Mouse (Mus musculus) ovary, postnatal 14 days (tissue): ENCODE results near the gene Ptpa.
A peak's percentile ranks its signal among the peaks of the same experiment; 100 is the strongest.

Experiments
- DNase-seq: peaks from one replicate; pipeline ENCODE4 v3.0.0; 2022; ENCODE audit warnings: low spot score

Gene Ptpa

DNA sequence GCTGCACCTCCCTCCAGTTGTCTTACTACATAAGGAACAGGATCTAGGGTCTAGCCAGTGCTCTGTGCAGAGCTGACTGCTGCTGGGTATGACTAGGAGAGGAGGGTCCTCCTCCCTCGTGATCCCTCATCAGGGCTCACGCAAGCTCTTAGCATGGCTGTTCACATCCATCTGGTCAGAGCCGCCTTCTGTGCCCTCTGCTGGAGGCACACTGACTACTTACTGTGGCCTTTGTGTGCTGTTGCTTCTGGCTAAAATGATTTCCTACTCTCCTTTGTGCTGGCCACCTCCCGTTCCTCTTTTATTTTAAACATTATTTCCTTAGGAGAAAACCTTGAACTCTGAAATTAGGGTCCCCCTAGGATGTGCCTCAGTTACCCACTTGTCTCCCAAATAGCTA lies 21.0 kb downstream of the Ptpa start:
- DNase-seq = no peak

DNA sequence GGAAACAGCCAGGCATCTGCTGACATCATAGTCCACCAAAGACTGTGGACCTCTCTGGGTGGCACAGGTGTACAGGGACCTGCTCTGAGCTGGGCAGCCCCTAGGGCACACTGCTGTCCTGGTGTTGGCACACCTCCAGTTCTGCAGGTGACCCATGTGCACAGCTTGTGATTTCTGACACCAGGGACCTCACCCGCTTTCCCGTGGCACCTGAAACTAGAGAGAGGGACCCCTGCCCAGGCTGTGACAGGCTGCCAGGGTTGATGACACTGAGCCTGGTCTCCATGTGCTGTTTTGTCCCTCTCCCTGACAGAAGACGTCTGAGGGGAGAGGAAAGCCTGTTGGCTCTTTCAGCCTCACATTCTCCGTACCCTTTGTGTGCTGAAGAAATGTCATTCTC lies 22.0 kb downstream of the Ptpa start:
- no peak for DNase-seq

DNA sequence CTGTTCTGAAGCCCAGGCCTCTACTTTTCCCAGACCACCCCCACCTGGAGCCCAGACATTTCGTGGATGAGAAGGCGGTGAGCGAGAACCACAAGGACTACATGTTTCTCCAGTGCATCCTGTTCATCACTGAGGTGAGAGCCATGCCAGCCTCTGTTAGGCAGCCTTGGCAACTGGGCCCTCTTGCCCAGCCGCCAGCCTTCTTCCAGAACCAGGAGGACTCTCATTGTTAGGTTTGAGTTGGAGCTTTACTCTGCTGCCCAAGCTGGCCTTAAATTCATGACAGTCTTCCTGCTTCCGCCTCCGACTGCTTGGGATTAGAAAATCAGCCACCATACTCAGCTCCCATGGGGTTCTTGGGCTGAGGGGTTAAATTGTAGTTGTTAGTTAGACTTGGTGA lies 23.8 kb downstream of the Ptpa start:
- no peak for DNase-seq

DNA sequence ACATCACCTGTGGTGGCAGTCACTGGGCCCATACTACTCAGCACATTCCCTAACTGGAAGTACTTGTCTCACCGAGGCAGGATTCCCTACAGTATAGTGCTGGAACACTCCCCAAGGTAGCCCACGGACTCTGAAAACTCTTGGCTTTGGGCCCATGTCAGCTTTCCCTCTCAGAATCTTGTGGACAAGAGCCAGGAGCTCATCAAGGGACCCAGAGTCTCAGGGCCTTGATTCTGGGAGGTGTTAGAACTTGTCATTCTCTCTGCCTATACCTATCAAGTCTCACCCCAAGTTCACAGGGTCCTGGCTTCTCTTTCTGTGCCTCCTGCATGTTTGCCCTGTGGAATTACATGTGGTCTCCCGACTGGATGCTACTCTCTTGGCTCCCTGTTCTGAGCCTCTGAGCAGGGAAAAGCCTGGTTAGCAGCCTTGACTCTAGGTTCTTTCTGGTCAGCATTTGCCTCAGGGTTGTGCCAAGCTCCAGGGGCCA lies 24.4 kb downstream of the Ptpa start:
- DNase-seq = no peak

DNA sequence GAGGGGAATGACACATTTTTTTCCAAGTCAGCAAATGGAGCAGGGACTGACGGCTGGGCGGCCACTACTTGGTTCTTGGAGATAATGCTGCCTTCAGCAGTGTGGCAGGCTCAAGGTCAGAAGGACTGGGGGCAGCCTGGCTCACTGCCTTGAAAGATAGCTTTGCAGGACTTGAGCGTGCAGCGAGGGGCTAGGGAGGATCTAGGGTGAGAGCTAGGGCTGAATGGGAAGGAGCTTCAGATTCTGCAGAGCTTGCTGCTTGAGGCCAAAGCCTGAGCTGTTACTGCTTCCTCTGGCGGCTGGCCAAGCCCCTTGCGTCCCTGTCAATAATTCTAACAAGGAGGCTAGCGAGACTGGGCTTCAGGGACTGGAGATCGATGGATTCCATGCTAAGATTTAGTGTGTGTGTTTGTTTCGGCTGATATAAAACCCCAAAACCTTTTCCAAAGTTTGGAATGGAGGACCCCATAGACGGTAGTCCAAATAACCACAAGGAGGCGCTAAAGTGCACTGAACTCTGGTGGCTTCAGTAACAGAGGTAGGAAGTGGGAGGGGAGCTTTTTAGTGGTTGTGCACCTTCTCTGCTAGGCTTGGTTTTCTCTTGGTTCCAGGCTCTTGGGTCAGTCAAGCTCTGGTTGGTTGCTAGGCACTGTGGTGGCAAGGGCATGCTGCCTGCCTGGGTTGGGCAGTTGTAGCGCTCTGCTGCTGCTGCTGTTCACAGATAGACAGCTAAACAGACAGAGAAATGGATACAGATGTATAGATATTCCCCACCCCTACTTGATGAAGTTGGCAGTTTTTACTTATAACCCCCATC lies 25.1 kb downstream of the Ptpa start:
- peak; percentile 68 for DNase-seq

DNA sequence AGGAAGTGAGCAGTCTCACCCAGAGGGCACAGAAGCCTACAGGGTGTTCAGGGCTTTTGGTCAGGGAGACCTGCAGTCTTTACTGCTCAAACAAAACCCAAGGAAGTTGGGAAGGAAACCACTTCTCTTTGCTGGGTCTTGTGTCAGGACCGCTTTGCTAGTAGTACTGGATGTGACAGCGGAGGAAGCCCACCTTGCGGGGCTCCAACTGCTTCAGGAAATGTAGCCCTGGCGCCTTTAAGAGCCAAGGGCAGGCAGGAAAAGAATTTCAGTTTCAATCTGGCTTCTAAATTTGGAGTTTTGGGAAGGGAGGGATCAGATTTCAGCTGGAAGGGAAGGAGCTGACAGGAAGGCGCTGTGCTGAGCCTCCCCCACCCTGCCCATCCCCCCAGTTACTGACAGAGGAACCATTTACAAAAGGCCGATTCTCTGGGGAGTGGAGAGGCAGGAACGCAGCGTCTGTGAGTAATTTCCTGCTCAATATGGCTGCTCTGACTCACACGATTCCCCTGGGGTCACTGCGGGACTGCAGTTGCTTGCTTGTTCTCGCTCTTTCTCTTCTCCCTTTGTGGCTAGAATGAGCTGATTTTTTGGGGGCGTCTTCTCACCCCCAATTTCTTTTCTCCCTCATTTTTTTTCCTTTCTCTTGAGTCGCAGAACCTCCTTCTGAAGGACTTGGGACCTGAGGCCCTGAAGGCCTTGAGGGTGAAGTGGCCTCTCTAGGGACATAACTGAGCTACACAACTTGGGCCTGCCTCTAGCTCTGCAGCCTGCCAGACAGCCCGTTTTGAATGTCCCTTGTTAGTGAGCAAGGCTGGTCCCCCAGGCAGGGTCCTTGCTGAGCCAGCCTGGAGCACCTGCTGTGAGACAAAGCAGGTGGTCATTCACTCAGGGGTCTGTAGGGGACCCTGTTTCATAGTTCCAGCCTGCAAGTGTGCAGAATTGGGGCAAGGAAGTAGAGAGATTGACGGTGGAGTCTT lies 26.0 kb downstream of the Ptpa start:
- peak; percentile 64 for DNase-seq

DNA sequence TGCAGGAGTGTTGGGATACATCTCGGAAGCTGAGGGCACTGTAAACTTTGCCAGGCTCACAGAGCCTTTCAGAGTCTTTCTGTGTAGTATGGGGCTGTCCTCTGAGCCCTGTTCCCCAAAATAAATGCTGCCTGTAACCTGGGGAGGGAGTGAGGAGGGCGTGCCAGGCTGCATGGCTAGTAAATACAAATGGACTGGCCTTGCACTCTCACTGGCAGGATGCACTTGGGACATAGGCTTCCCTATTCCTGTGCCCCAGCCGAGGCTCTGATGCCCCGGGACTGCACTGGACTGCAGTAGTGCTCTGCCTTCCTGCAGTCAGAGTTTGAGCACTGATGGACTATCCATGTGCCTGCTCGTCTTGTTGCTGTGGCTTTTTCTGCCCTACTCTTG lies 26.7 kb downstream of the Ptpa start:
- DNase-seq = no peak

DNA sequence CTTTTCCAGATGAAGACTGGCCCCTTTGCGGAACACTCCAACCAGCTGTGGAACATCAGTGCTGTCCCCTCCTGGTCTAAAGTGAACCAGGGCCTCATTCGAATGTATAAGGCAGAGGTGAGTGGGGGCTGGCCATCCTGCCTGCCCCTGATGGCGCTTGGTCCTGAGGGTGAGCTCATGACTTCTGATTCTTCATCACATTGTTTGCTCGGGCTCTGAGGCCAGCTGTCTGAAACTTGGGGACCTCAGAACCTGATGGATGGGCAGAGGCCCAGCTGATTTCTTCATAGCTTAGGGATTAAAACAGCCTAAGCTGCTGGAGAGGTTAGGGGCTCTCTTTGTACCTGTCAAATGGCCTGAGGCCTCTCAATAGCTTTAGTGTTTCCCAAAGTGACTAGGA lies 27.4 kb downstream of the Ptpa start:
- no peak for DNase-seq

DNA sequence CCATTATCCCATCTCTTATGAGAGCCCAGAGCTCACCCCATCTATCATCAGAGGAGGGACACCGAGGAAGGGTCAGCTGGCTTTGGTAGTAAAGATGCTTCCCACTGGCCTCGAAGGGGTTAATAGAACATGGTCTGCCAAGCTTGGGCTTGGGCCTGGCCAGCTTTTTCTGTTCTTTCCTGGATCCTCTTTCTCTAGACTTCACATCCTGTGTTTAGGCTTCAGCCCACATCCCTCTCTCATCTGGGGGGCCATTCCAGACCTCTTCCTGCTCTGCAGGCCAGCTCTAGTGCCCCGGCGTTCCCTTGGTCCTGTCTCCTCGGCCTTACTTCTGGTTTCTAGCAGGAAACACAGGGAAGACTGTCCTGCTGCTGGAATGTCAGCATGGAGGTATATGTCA lies 28.2 kb downstream of the Ptpa start:
- no peak for DNase-seq

DNA sequence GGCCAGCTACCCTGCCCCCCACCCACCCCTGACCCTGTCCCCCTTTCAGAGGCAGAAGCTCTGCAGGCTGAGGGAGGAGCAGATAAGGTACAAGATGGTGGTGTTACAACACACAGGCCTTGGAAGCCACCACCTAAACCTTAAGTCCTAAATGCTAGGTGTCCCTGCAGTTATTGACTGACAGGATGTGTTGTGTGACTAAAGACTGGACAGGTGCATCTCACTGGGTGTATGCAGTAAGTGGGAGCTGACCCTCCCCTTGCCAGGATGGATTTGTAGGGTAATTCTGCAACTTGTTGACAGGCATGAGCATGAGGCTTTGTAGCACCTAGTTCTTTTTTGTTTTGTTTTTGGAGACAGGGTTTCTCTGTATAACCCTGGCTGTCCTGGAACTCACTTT lies 28.6 kb downstream of the Ptpa start:
- no peak for DNase-seq

DNA sequence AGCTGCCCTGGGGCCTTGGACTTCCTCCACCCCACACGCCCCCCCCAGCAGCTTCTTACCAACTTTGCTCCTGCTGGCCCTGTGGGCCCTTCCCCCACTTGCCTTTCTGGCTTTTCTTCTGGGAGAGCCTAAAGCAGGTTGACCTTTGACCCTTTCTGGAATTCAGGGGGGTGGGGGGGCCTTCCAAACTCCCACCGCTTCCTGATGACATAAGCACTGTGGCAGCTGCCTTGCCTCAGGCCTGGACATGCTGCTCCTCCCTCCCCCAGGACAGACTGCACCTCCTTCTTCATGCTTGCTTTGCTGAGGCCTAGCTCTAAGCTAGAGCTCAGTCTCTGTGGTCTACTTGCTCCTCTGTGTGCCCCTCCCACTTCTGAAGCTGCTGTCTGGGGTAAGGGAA lies 29.5 kb downstream of the Ptpa start:
- DNase-seq = no peak

DNA sequence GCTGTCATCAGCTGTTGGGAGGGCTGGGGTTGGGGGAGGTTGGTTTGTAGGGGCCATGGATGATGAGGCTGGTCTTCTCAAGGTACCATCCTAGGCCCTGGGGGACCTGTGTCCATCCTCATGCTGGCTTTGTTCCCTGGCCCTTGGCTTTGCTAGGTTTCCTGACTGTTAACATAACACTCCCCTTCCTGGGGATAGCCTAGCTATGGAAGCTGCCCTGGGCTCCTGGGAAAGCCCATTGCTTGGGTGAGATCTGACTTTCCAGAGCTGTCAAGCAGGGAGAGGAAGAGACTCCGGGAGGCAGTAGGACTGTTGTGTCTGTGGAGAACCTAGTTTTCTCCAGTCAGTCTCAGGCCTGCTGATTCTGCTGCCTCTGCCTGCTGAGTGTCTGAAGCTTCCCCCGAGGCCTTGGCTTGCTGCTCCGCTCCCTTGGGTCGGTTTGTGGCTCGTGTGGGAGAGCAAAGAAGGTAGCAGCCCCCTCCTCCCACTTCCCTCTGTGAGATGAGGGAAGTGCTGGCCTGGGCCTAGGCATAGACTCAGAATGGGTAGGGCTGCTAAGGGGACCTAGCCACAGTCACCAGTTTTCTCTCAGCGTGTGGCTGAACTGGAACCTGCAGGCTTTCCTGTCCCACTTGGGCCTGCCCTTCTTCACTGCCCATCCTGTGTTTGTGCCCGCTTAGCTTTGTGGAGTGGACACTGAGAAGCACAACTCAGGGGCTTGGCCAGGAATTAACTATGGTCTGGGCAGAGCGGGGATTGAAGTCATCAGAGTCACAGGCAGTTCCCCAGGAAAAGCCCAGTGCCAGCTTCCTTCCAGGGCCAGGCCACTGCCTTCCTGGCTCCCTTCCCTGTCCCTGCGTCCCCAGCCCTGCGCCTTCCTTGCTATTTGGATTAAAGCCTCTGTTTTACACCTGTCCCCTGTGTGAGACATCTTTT lies 31.3 kb downstream of the Ptpa start:
- DNase-seq = no peak

DNA sequence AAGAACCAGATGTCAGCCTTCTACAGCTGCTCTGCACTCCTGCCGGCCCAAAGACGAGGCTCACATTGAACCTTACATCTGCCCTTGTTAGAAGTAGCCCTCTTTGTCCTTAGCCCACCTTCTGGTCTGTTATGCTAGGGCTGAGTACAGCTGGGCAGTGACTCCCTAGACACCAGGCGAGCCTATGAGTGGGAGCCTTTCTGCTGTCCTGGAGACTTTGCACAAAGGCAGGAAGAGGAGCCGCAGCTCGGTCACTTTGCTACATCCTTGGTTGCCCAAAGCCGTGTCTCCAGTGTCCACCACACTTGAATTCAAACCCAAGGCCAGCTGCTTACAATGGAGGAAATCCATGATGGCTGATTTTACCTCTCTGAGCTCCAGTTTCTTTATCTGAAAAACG lies 32.5 kb downstream of the Ptpa start:
- DNase-seq = no peak

DNA sequence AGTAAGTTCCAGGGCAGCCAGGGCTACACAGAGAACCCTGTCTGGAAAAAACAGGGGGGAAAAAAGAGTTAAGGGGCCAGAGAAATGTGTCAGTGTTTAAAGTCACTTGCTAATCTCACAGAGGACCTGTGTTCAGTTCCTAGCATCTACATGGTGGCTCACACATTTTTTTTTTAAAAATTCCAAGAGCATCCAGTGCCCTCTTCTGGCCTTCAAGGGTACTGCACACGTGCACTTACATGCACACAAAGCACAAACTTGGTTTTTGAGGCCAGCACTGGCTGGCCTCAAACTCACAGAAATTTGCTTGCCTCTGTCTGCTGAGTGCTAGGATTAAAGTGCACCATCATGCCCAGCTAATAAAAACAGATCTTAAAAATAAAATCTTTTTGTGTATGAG lies 34.7 kb downstream of the Ptpa start:
- DNase-seq = no peak

DNA sequence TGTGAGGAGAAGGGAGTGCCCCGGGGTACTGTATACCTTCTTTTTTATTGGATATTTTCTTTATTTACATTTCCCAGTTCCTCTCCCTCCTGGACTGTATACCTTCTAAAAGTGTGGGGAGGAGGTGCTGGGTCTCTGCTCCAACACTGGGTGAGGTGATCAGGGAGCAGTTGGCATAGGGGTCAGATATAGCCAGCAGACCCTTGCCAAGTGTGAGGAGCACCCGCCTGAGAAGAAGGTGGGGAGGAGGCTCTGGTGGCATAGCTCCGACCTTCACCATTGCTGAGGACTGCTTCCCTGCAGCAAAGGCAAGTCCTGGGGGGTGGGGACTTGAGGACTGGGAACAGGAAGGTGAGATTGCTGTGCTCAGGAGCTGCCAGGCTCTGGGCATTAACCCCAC lies 35.7 kb downstream of the Ptpa start:
- no peak for DNase-seq

DNA sequence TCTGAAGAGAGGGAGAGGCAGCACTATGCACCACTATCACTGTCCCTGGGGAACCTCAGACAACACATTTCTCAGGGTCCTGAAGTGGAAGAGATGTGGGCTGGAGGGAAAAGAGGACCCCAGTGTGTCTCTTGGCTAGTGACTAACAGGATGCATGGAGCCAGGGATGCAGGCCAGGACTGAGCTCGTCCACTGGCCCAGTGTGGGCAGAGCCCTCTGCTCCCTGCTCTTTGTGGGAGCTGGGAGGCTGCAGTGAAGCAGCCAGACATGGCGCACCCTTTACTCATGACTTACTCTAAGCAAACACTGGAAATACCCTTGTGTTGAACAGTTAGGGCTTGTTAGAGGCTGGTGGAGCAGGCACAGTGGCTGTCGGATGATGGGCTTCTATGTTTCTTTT lies 37.7 kb downstream of the Ptpa start:
- no peak for DNase-seq

DNA sequence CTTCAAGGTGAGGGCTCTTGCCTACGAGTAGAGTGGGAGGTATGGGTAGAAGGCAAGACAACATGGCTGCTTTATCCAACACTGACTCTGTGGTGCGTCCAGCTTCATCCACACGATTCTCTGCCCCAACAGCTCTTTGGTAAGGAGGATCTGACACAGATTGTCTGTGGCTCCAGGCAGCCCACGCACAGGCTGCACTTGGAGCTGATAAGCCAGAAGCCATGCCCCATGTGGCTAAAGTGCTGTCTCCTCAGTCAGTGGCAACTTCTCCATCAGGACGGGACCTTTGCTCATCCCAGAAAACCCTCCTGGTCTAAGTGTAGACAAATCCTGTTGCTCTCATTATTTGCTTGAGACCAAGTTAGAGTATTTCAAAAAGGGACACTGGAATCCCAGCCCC lies 38.7 kb downstream of the Ptpa start:
- no peak for DNase-seq

DNA sequence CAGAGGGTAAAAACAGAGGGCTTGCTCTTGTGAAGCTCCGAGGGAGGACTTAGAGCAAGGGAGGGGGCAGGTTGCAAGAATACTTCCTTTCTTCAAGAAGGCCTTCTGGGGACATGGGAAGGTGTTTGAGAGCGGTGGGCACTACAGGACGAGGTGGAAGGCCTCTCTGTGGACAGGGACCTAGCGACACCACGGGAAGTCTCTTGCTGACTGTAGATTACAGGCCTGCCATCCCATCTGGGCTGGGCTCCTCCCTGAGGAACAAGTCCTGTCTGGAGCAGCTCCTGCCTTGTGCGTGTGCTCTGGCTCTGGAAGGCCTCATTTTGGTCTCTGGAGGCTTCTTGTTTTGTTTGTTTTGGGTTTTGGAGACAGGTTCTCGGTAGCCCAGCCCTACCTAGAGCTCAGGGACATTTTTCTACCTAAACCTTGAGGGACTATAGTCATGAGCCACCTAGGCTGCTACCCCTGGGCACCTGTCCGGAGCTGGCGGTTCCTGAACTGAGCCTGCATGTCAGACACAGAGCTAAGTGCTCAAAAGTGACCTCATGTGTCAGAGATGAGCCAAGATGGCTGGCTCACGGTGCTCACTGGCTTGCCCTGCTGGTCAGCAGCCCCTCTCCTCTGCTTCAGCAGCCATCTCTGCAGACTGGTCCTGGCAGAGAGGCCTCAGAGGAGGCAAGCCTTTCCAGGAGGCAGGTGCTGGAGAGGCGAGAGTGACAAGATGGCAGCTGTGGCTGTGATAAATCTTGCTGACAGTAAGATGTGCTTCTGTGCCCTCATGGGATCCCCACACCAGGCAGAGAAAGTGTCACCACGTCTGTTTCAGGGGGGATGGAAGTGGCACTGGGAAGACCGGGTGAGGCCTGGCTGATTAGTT lies 40.5 kb downstream of the Ptpa start:
- no peak for DNase-seq

DNA sequence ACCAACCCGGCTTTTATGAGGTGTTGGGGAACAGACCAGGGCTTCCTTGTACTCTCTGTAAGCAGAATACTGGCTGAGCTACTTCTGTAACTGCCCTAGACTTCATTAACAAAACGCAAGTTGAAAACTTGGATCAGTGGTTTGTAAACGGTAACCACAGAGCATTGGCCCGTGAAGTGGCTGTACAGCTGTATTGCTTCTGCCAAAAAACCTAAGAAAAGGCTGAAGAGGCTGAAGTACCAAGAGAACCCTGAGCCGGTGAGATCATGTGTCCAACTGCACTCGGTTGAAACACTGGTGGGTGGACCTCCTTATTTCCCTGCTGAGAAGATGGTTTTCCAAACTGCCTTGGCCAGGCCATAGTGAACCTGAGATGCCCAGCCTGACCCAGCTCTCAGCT lies 42.5 kb downstream of the Ptpa start:
- DNase-seq = no peak

DNA sequence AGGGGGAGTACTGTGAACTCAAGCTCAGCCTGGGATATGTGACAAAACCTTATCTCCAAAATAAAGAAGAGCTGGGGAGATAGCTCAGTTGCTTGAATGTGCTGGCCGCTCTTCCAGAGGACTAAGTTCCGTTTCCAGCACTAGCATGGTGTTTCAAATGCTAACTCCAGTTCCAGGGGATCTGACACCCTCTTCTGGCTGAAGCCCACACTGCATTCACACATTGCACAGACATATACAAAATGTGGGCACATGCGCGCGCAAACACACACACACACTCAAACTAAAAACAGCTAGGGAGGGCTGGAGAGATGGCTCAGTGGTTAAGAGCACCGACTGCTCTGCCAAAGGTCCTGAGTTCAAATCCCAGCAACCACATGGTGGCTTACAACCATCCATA lies 43.4 kb downstream of the Ptpa start:
- DNase-seq = no peak

DNA sequence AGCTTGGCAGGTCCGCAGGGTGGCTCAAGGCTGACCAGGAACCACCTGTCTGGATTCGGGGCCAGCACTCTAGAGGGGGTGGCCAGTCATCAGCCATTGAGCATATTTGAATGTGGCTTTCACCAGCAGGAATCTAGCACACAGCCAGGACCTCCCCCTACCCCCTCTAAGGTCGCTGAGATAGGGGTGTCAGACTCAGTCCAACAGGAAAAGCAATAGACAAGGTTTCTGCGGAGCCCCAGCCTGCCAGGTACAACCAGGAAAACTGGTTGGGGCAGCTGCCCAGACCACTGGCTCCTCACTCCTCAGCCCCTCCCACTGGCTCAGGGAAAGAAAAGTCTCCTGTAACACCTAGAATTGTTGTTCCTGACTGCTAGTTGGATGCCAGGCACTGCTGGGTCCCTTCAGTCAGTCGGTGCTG lies 47.5 kb downstream of the Ptpa start:
- no peak for DNase-seq
